Mouse (Mus musculus) small intestine, adult 2 months (tissue): Measurements from ENCODE around the gene Il17d. TPM values are rescaled to one million over a fixed set of nuclear protein-coding genes. Genes with fewer than 3 reads are reported as not detected.

ENCODE experiments used
- H3K27ac ChIP-seq: fragments of 200-500 bp; 2 replicates; pipeline ENCODE4 v1.5.1; 2012; ENCODE audit warnings: low read depth, low read length, control low read depth, inconsistent platforms; ENCODE audit not compliant: insufficient read depth
- H3K27me3 ChIP-seq: fragments of 200-500 bp; 2 replicates; pipeline ENCODE4 v1.6.1; 2012; ENCODE audit warnings: mild to moderate bottlenecking, moderate library complexity, low read length, inconsistent platforms; ENCODE audit not compliant: control insufficient read depth, insufficient read depth
- H3K36me3 ChIP-seq: fragments of 200-500 bp; 2 replicates; pipeline ENCODE4 v1.6.1; 2012; ENCODE audit warnings: mild to moderate bottlenecking, low read length, control low read depth, inconsistent platforms; ENCODE audit not compliant: control insufficient read depth, insufficient read depth
- H3K4me1 ChIP-seq: fragments of 200-500 bp; 2 replicates; pipeline ENCODE4 v1.6.1; 2012; ENCODE audit warnings: low read length, inconsistent platforms, mixed read lengths; ENCODE audit not compliant: control insufficient read depth, insufficient read depth, insufficient read length
- H3K4me3 ChIP-seq: fragments of 200-500 bp; 2 replicates; pipeline ENCODE4 v1.5.1; 2012; ENCODE audit warnings: low read depth, mild to moderate bottlenecking, control low read depth, inconsistent platforms, low read length, moderate library complexity
- CTCF ChIP-seq: fragments of 200-500 bp; IDR thresholded peaks from 2 replicates; pipeline ENCODE4 v1.5.1; 2012; ENCODE audit warnings: low read depth, mild to moderate bottlenecking, control low read depth, inconsistent platforms, low read length, moderate library complexity, mixed read lengths; ENCODE audit not compliant: insufficient replicate concordance, insufficient read length; ENCODE audit errors: extremely low read depth
- POLR2A ChIP-seq: fragments of 200-500 bp; IDR thresholded peaks from 2 replicates; pipeline ENCODE4 v1.6.1; 2012; ENCODE audit warnings: low read depth, mild to moderate bottlenecking, control low read depth, inconsistent platforms, low read length, moderate library complexity
- WGBS: fragments of 180-500 bp; shearing (Covaris S2); methylation state at CpG from one replicate; pipeline ENCODE4 v1.1.7; 2018; 5-methylcytosine and 5-hydroxymethylcytosine counted together
- polyA plus RNA-seq: library from polyadenylated mRNA; depleted of rRNA; stranded (reverse); fragments of >200 nt; gene quantifications from 2 replicates; pipeline ENCODE4 v1.2.3, GENCODE M21; 2012

Il17d gene
- polyA plus RNA-seq, 1 experiment, result 5.6 TPM

- Histone ChIP-seq H3K27ac (no peak overlapping the region), H3K4me3 (no peak overlapping the region), H3K36me3 (no peaks in the 10 kb centered on the region), H3K27me3 (no peaks in the 10 kb centered on the region), H3K4me1 (peaks cover 3% of the 10 kb centered on the region; the same call in 1 of the 2 replicates)
- TF ChIP-seq CTCF (no peak), POLR2A (no peak)
- 22% methylated on average over 10 of the region's 10 CpGs for WGBS
Measured at GRCm38 (mm10) chr14:57529086-57529785, 4.7 kb downstream of the Il17d start.

DNA sequence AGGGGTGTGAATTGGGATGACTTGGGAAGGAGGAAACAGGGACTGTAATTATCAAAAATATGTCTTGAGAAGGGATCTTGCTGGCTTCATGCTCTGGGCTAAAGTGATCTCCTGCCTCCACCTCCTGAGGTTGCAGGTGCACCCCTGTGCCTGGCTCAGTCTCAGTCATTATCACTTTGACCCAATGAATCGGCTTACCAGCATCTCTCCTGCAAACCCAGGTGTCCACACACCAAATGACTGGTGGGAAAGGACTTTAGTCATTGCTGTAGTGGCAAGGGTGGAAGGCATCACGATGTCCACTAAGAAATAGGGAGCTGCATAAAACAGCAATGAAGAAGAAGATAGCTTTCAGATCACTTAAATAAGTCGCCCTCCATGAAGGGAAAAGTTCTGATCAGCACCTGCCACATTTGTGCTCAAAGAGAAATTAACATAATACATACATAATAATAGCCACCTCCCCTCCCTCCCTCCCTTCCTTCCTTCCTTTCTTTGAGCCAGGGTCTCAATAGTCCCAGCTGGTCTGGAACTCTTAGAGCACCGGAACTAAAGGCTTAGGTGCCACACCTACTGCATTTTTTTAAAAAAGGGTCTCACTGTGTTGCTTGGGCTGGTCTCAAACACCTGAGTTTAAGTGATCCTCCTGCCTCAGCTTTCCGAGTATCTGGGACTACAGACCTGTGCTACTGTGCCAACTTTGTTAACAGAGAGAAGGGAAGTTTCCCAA, 5.4 kb downstream of the Il17d start:
- Histone ChIP-seq H3K4me3 (no peak overlapping the region), H3K27ac (no peak overlapping the region), H3K27me3 (no peaks in the 10 kb centered on the region), H3K36me3 (no peaks in the 10 kb centered on the region), H3K4me1 (peaks cover 3% of the 10 kb centered on the region; the same call in 1 of the 2 replicates)
- TF ChIP-seq CTCF (no peak), POLR2A (no peak)
- 58% methylated on average over 5 of the region's 5 CpGs for whole genome bisulfite sequencing

DNA sequence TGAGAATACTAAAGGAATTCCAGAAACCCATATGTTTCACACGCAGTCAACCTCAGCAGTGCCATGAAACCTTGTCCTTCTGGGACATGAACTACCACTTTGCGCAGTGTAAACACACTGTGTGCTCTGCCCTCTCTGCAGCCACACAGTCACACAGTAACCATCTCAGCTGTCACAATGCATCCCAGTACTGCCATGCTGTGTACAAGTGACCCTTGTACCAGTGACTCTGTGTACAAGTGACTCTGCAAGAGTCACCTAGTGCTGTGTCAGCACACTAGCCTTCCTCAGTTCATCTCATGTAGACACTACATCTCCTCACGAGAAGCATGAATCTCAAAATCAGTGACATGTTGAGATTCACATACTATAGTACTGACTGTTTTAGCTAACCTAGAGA, 8.0 kb downstream of the Il17d start:
- no peaks in the 10 kb centered on the region for H3K27me3 ChIP-seq
- H3K4me1 ChIP-seq, result no peaks in the 10 kb centered on the region; the same call in 1 of the 2 replicates
- H3K27ac ChIP-seq, result no peak overlapping the region
- WGBS, result 88% methylated on average over 3 of the region's 3 CpGs
- no peaks in the 10 kb centered on the region for H3K36me3 ChIP-seq
- no peak overlapping the region for H3K4me3 ChIP-seq
- TF ChIP-seq CTCF (no peak), POLR2A (no peak)

- Histone ChIP-seq H3K36me3 (no peaks in the 10 kb centered on the region), H3K4me1 (no peaks in the 10 kb centered on the region; the same call in 1 of the 2 replicates), H3K27me3 (no peaks in the 10 kb centered on the region), H3K4me3 (no peak overlapping the region), H3K27ac (no peak overlapping the region)
- WGBS, result 55% methylated on average over 3 of the region's 3 CpGs
- no peak for TF ChIP-seq POLR2A
- peak; percentile 86 for TF ChIP-seq CTCF
Measured at GRCm38 (mm10) chr14:57533214-57533613, 8.6 kb downstream of the Il17d start.

- H3K27ac ChIP-seq, result no peak overlapping the region
- no peaks in the 10 kb centered on the region for H3K36me3 ChIP-seq
- H3K4me1 ChIP-seq, result no peaks in the 10 kb centered on the region; the same call in 1 of the 2 replicates
- H3K27me3 ChIP-seq, result no peaks in the 10 kb centered on the region
- H3K4me3 ChIP-seq, result no peak overlapping the region
- TF ChIP-seq POLR2A (no peak), CTCF (0 out of 2 replicates have a peak, but pooled peaks have one; percentile 4)
- 75% methylated on average over 11 of the region's 11 CpGs for WGBS
Measured at GRCm38 (mm10) chr14:57533841-57534240, 9.3 kb downstream of the Il17d start.

- no peaks in the 10 kb centered on the region; the same call in 1 of the 2 replicates for H3K4me1 ChIP-seq
- H3K27me3 ChIP-seq, result no peaks in the 10 kb centered on the region
- WGBS, result 66% methylated on average over 5 of the region's 5 CpGs
- H3K36me3 ChIP-seq, result no peaks in the 10 kb centered on the region
- no peak overlapping the region; the same call in 1 of the 2 replicates for H3K27ac ChIP-seq
- TF ChIP-seq CTCF (no peak), POLR2A (no peak)
- H3K4me3 ChIP-seq, result no peak overlapping the region
Measured at GRCm38 (mm10) chr14:57534346-57534745, 9.8 kb downstream of the Il17d start.

GRCm38 (mm10) chr14:57534961-57535360, 10.4 kb downstream of the Il17d start:
- 65% methylated on average over 8 of the region's 8 CpGs for WGBS
- H3K36me3 ChIP-seq, result no peaks in the 10 kb centered on the region
- H3K27me3 ChIP-seq, result no peaks in the 10 kb centered on the region
- H3K4me1 ChIP-seq, result no peaks in the 10 kb centered on the region; the same call in 1 of the 2 replicates
- H3K4me3 ChIP-seq, result no peak overlapping the region
- H3K27ac ChIP-seq, result peak overlapping the region; percentile 25; the same call in 1 of the 2 replicates
- TF ChIP-seq POLR2A (no peak), CTCF (no peak)
